Mouse (Mus musculus): Measurements from ENCODE around the gene Hist1h2bn.

- TF ChIP-seq CTCF (IDR thresholded peaks at IDR 0.05; ENCODE audit: control insufficient read depth, insufficient read depth, insufficient replicate concordance, low read depth, low read length) (no peak), POLR2A (IDR thresholded peaks at IDR 0.05; ENCODE audit: control insufficient read depth, low read depth, low read length) (no peak)
Observed at GRCm38 (mm10) chr13:21706669-21707068, 47.3 kb upstream of the Hist1h2bn start.

Data from testis, adult 2 months (tissue).